Mouse (Mus musculus) urinary bladder, adult 18-20 months (tissue): ENCODE data around the gene Mc3r.

Experiments
- DNase-seq, 2 experiments: peaks; one replicate each; pipeline ENCODE4 v3.0.0; 2022; ENCODE audit warnings: low spot score in 2 of 2, mixed read lengths in 2 of 2

Mc3r gene

GRCm38 (mm10) chr2:172248106-172248764, at the start of gene Mc3r:
TSS of gene Mc3r (plus strand) at chr2:172248492.
- peak in 1 of 2 experiments; percentile 7 for DNase-seq

GRCm38 (mm10) chr2:172201998-172202780, 46.1 kb upstream of the Mc3r start:
- DNase-seq: no peak

GRCm38 (mm10) chr2:172207003-172207402, 41.3 kb upstream of the Mc3r start:
- DNase-seq: peak; percentile 60 to 61

GRCm38 (mm10) chr2:172213480-172213879, 34.8 kb upstream of the Mc3r start:
- no peak for DNase-seq

- no peak for DNase-seq
Measured at GRCm38 (mm10) chr2:172214336-172214735, 34.0 kb upstream of the Mc3r start.

GRCm38 (mm10) chr2:172215508-172216162, 32.7 kb upstream of the Mc3r start:
- DNase-seq: no peak

GRCm38 (mm10) chr2:172216163-172216915, 32.0 kb upstream of the Mc3r start:
- DNase-seq: no peak

- DNase-seq: no peak
Measured at GRCm38 (mm10) chr2:172217886-172218285, 30.4 kb upstream of the Mc3r start.

- no peak for DNase-seq
Measured at GRCm38 (mm10) chr2:172219186-172219585, 29.1 kb upstream of the Mc3r start.

- peak in 1 of 2 experiments; percentile 58 for DNase-seq
Measured at GRCm38 (mm10) chr2:172221656-172222393, 26.5 kb upstream of the Mc3r start.

GRCm38 (mm10) chr2:172222394-172222785, 25.9 kb upstream of the Mc3r start:
- DNase-seq: no peak

GRCm38 (mm10) chr2:172222891-172223290, 25.4 kb upstream of the Mc3r start:
- no peak for DNase-seq

- DNase-seq: no peak
Measured at GRCm38 (mm10) chr2:172223451-172224200, 24.7 kb upstream of the Mc3r start.

GRCm38 (mm10) chr2:172226945-172227344, 21.3 kb upstream of the Mc3r start:
- no peak for DNase-seq

- DNase-seq: no peak
Measured at GRCm38 (mm10) chr2:172227808-172228207, 20.5 kb upstream of the Mc3r start.

- DNase-seq: no peak
Measured at GRCm38 (mm10) chr2:172229190-172229589, 19.1 kb upstream of the Mc3r start.

- DNase-seq: no peak
Measured at GRCm38 (mm10) chr2:172230126-172230525, 18.2 kb upstream of the Mc3r start.

GRCm38 (mm10) chr2:172238220-172238619, 10.1 kb upstream of the Mc3r start:
- no peak for DNase-seq

GRCm38 (mm10) chr2:172241031-172241430, 7.3 kb upstream of the Mc3r start:
- DNase-seq: peak in 1 of 2 experiments; percentile 62

GRCm38 (mm10) chr2:172245497-172245896, 2.8 kb upstream of the Mc3r start:
- DNase-seq: no peak
